Mouse (Mus musculus) forebrain, embryonic 11.5 days (tissue): ENCODE results near the gene Plcz1. TPM values are rescaled to one million over a fixed set of nuclear protein-coding genes. Genes with fewer than 3 reads are reported as not detected.

ENCODE experiments used
- ATAC-seq: fragments of 200-750 bp; cut with Nextera tagmentation; replicated peaks from 2 replicates; pipeline ENCODE4 v1.8.0; 2017; ENCODE audit warnings: moderate TSS enrichment; ENCODE audit not compliant: low FRiP score
- DNase-seq: peaks from one replicate; pipeline ENCODE4 v3.0.0-alpha.2; 2017; ENCODE audit warnings: low spot score
- H3K27ac ChIP-seq: fragments of 300-500 bp; sonication (generic); 2 replicates; pipeline ENCODE4 v1.5.1; 2014; ENCODE audit warnings: low read depth, low read length
- H3K27me3 ChIP-seq: fragments of 300-500 bp; sonication (generic); 2 replicates; pipeline ENCODE4 v1.6.1; 2014; ENCODE audit warnings: mild to moderate bottlenecking, low read length, mixed read lengths; ENCODE audit not compliant: control insufficient read depth, insufficient read depth
- H3K36me3 ChIP-seq: fragments of 300-500 bp; sonication (generic); 2 replicates; pipeline ENCODE4 v1.6.1; 2014; ENCODE audit warnings: mild to moderate bottlenecking, low read length, moderate library complexity, mixed read lengths; ENCODE audit not compliant: control insufficient read depth, insufficient read depth
- H3K4me1 ChIP-seq: fragments of 300-500 bp; sonication (generic); replicated peaks from 2 replicates; pipeline ENCODE4 v1.6.1; 2014; ENCODE audit warnings: low read length, mixed read lengths; ENCODE audit not compliant: control insufficient read depth, insufficient read depth
- H3K4me2 ChIP-seq: fragments of 300-500 bp; sonication (generic); 2 replicates; pipeline ENCODE4 v1.6.1; 2014; ENCODE audit warnings: low read depth, mild to moderate bottlenecking, low read length, moderate library complexity, mixed read lengths; ENCODE audit not compliant: severe bottlenecking
- H3K4me3 ChIP-seq: fragments of 300-500 bp; sonication (generic); 2 replicates; pipeline ENCODE4 v1.5.1; 2014; ENCODE audit warnings: low read depth, low read length
- H3K9ac ChIP-seq: fragments of 300-500 bp; sonication (generic); 2 replicates; pipeline ENCODE4 v1.6.1; 2014; ENCODE audit warnings: low read length
- H3K9me3 ChIP-seq: fragments of 300-500 bp; sonication (generic); 2 replicates; pipeline ENCODE4 v1.6.1; 2016; ENCODE audit warnings: low read length, mixed read lengths; ENCODE audit not compliant: control insufficient read depth
- WGBS: fragments of 180-500 bp; shearing (Covaris S2); extraction: QIAGEN DNeasy Blood & Tissue Kit; methylation state at CpG from one replicate; pipeline ENCODE4 v1.1.7; 2014; 5-methylcytosine and 5-hydroxymethylcytosine counted together
- polyA plus RNA-seq: library from polyadenylated mRNA; unstranded; fragments of >200 nt; fragmentation: Nextera tagmentation; extraction: Ambion mirVana; gene quantifications from 2 replicates; pipeline ENCODE4 v1.2.1, GENCODE M21; 2014

Plcz1 gene
- polyA plus RNA-seq, 1 experiment from 2014 or later = not detected

- WGBS = 83% methylated on average over 3 of the region's 3 CpGs
Observed at GRCm38 (mm10) chr6:140005181-140005580, 36.1 kb downstream of the Plcz1 start.

GRCm38 (mm10) chr6:139989597-139989996, 51.7 kb downstream of the Plcz1 start:
- Histone ChIP-seq H3K4me1 (no peaks in the 10 kb centered on the region), H3K4me3 (no peak overlapping the region), H3K4me2 (no peak overlapping the region), H3K27me3 (no peaks in the 10 kb centered on the region), H3K27ac (no peak overlapping the region), H3K9ac (no peak overlapping the region), H3K9me3 (no peaks in the 10 kb centered on the region), H3K36me3 (no peaks in the 10 kb centered on the region)
- no peak for DNase-seq
- no peak for ATAC-seq
- WGBS = 94% methylated on average over 10 of the region's 10 CpGs

More at GRCm38 (mm10) chr6:140005181-140005580, 36.1 kb downstream of the Plcz1 start:
- no peaks in the 10 kb centered on the region for H3K9me3 ChIP-seq
- no peak for DNase-seq
- no peaks in the 10 kb centered on the region for H3K4me1 ChIP-seq
- no peaks in the 10 kb centered on the region for H3K27me3 ChIP-seq
- H3K4me2 ChIP-seq = no peak overlapping the region
- no peak overlapping the region for H3K4me3 ChIP-seq
- no peak overlapping the region for H3K9ac ChIP-seq
- no peaks in the 10 kb centered on the region for H3K36me3 ChIP-seq
- H3K27ac ChIP-seq = no peak overlapping the region
- ATAC-seq = no peak

GRCm38 (mm10) chr6:139989075-139989474, 52.2 kb downstream of the Plcz1 start:
- Histone ChIP-seq H3K9ac (no peak overlapping the region), H3K27me3 (no peaks in the 10 kb centered on the region), H3K4me3 (no peak overlapping the region), H3K9me3 (no peaks in the 10 kb centered on the region), H3K4me1 (no peaks in the 10 kb centered on the region), H3K4me2 (no peak overlapping the region), H3K27ac (no peak overlapping the region), H3K36me3 (no peaks in the 10 kb centered on the region)
- DNase-seq = no peak
- ATAC-seq = no peak
- WGBS = 84% methylated on average over 6 of the region's 6 CpGs

GRCm38 (mm10) chr6:139986564-139986963, 54.7 kb downstream of the Plcz1 start:
- WGBS = 87% methylated on average over 2 of the region's 2 CpGs
- no peak for ATAC-seq
- H3K4me2 ChIP-seq = no peak overlapping the region

GRCm38 (mm10) chr6:139984069-139984468, 57.2 kb downstream of the Plcz1 start:
- H3K4me1 ChIP-seq = no peaks in the 10 kb centered on the region
- H3K9ac ChIP-seq = no peak overlapping the region
- H3K4me3 ChIP-seq = no peak overlapping the region
- ATAC-seq = no peak
- no peaks in the 10 kb centered on the region for H3K9me3 ChIP-seq
- H3K36me3 ChIP-seq = no peaks in the 10 kb centered on the region
- H3K27me3 ChIP-seq = no peaks in the 10 kb centered on the region
- DNase-seq = no peak
- no peak overlapping the region for H3K27ac ChIP-seq
- 93% methylated on average over 3 of the region's 3 CpGs for WGBS
- H3K4me2 ChIP-seq = no peak overlapping the region

More at GRCm38 (mm10) chr6:139986564-139986963, 54.7 kb downstream of the Plcz1 start:
- H3K27ac ChIP-seq = no peak overlapping the region
- H3K9ac ChIP-seq = no peak overlapping the region
- DNase-seq = no peak
- no peak overlapping the region for H3K4me3 ChIP-seq
- no peaks in the 10 kb centered on the region for H3K36me3 ChIP-seq
- H3K4me1 ChIP-seq = no peaks in the 10 kb centered on the region
- H3K9me3 ChIP-seq = no peaks in the 10 kb centered on the region
- H3K27me3 ChIP-seq = no peaks in the 10 kb centered on the region

DNA sequence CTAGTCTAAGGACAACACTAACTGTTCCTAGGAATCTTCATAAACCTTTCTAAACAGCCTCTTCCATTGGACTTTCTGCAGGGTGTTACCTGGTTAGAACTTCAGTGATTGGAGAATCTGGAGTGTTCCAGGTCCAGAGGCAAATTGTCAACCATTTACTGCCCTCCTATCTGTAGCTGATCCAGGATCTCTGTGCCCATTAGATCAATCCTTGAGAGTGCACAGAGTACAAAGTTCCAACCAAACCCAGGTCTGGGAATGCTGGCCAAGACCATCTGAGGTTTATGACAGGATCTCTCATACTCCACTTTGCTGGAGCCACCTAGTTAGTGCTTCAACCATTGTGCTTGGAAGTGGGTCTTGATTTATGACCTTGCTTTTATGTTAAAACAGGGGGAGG, 60.2 kb downstream of the Plcz1 start:
- Histone ChIP-seq H3K36me3 (no peaks in the 10 kb centered on the region), H3K9ac (no peak overlapping the region), H3K27ac (no peak overlapping the region), H3K27me3 (no peaks in the 10 kb centered on the region), H3K4me3 (no peak overlapping the region), H3K4me2 (no peak overlapping the region), H3K4me1 (no peaks in the 10 kb centered on the region), H3K9me3 (no peaks in the 10 kb centered on the region)
- ATAC-seq (no peak), DNase-seq (no peak)

- DNase-seq = no peak
- Histone ChIP-seq H3K4me3 (no peak overlapping the region), H3K4me2 (no peak overlapping the region), H3K9ac (no peak overlapping the region), H3K9me3 (no peaks in the 10 kb centered on the region), H3K4me1 (no peaks in the 10 kb centered on the region), H3K27me3 (no peaks in the 10 kb centered on the region), H3K27ac (no peak overlapping the region), H3K36me3 (no peaks in the 10 kb centered on the region)
- no peak for ATAC-seq
- WGBS = 73% methylated on average over 3 of the region's 3 CpGs
Observed at GRCm38 (mm10) chr6:139978114-139978513, 63.1 kb downstream of the Plcz1 start.

DNA sequence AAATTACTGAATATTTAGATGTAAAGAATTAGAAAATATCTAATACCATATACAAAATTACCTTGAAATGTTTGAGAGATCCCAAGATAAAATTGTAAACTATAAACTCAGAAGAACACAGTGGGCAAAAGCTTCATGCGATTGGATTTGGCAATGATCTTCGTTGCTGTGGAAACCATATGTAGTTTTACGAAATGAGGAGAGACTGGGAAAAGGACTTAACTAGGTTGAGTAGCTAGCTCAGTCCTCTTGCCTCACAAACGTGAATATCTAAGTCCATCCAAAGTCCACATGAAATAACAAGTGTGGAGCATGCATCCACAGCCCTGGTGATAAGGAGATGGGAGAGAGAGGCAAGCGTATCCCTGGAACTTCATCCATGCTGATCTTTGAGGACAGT, 66.6 kb downstream of the Plcz1 start:
- 87% methylated on average over 5 of the region's 5 CpGs for WGBS
- Histone ChIP-seq H3K4me2 (no peak overlapping the region), H3K4me1 (no peaks in the 10 kb centered on the region)

DNA sequence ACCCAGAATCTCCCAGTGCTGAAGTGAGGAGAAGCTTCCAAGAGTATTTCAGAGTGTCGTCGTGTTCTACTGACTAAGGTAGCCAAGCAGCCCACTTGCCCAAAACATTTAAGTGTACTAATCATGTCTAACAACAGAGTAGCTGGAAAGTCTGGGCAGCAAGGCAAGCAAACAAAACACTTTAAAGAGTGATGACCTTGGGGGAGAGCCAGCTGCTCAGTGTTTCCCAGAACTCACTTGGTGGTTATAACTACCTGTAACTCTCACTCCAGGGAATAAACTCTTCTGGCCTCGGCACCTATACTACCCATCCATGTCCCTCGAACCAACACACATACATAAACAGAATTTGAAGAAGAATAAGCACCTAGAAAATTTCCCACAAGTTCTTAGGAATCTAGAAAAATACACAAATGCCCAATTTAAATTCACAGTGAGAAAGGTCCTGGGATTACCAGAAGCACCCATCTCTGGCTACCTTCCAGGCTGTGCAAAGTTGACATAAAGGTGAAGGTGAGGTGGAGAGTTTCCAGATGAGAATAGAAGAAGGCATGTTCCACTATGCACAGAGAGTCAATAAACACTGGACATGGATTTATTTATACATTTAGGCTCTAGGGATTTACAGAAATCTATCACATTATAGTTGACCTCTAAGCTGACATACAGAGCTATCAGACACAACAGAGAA, 69.5 kb downstream of the Plcz1 start:
- no peaks in the 10 kb centered on the region for H3K9me3 ChIP-seq
- H3K36me3 ChIP-seq = no peaks in the 10 kb centered on the region
- H3K4me2 ChIP-seq = no peak overlapping the region
- no peak overlapping the region for H3K27ac ChIP-seq
- no peak overlapping the region for H3K9ac ChIP-seq
- H3K4me3 ChIP-seq = no peak overlapping the region
- WGBS = 93% methylated on average over 4 of the region's 4 CpGs
- H3K4me1 ChIP-seq = no peaks in the 10 kb centered on the region
- no peaks in the 10 kb centered on the region for H3K27me3 ChIP-seq
- ATAC-seq = no peak
- no peak for DNase-seq

More for the DNA sequence above, 66.6 kb downstream of the Plcz1 start:
- no peaks in the 10 kb centered on the region for H3K36me3 ChIP-seq
- ATAC-seq = no peak
- no peak overlapping the region for H3K4me3 ChIP-seq
- H3K9ac ChIP-seq = no peak overlapping the region
- H3K27ac ChIP-seq = no peak overlapping the region
- no peaks in the 10 kb centered on the region for H3K27me3 ChIP-seq
- no peaks in the 10 kb centered on the region for H3K9me3 ChIP-seq
- no peak for DNase-seq
